Comparison of ENCODE assay signal across 17 mouse cellular contexts in genomic region chr4:134673151-134673550, GRCm38 (mm10). TPM values are rescaled to one million over a fixed set of nuclear protein-coding genes. Genes with fewer than 3 reads are reported as not detected.
DNase-seq lines count a peak whose midpoint lies in the region; ATAC-seq and TF ChIP-seq lines count a peak whose summit lies in the region.
"Had no signal": no experiment of that assay in that cellular context is flagged by ENCODE, and none has a peak within 500 bp of the region (broad histone marks: within the 10 kb centered on the region; RNA-seq: fewer than 3 reads in every experiment).

No protein-coding gene starts in this region.

- no peaks in the 10 kb centered on the region for H3K27me3 ChIP-seq in cerebellum, adult 2 months (ENCODE audit: control insufficient read depth, insufficient read depth, low read length)
- H3K27me3 ChIP-seq: CH12.LX, Patski had no signal

- WGBS in cerebellum, adult 2 months: 70% methylated on average over 8 of the region's 8 CpGs

- TF ChIP-seq POLR2A in cerebellum, adult 2 months (IDR thresholded peaks at IDR 0.05; ENCODE audit: borderline replicate concordance, insufficient read depth, low read length): no peak

- H3K4me1 ChIP-seq in cerebellum, adult 2 months (ENCODE audit: control insufficient read depth, insufficient read depth, low read length): peaks cover 75% of the 10 kb centered on the region

- H3K4me3 ChIP-seq in cerebellum, adult 2 months (replicated peaks; ENCODE audit: insufficient read depth, low read depth, low read length): no peak overlapping the region

- peak; percentile 52 for DNase-seq in cerebellum, adult 11-12 months
- DNase-seq in cerebellum, adult 11 months: no peak
- peak; percentile 22 to 36 for DNase-seq in cerebellum, adult 2 months
- DNase-seq in cerebellum, adult 18-20 months: no peak
- DNase-seq in cerebellum, adult 9-11 months: peak; percentile 57
- DNase-seq: adrenal gland, adult 2 months; adrenal gland, adult 8-10 months; adrenal gland, postnatal 10 days; adrenal gland, postnatal 25 days; adrenal gland, postnatal 36 days; B cell, adult 2 months had no signal

- no peak for ATAC-seq in cerebellum, adult (ENCODE audit: insufficient number of reproducible peaks, low FRiP score, low TSS enrichment)
- ATAC-seq: activated CD4-positive, CD25-positive, alpha-beta regulatory T cell, adult 4 months; CD4-positive, CD25-positive, alpha-beta regulatory T cell, adult 4 months; Patski had no signal

- no peak for TF ChIP-seq CTCF in cerebellum, adult 2 months (IDR thresholded peaks at IDR 0.05; ENCODE audit: borderline replicate concordance, insufficient read depth, low read depth, low read length)

- 0 out of 2 replicates have a peak overlapping the region, but pooled peaks have one; percentile 54 for H3K27ac ChIP-seq in cerebellum, adult 2 months (ENCODE audit: insufficient read depth, low read length)

RNA-seq across cellular contexts. Expression of gene Man1c1, which starts 30.9 kb away (rescaled TPM):
- polyA plus RNA-seq in cerebellum, adult 2 months (2012; rRNA removed): 30.1 and 36.3 TPM in 2 replicates
- polyA plus RNA-seq: G1E had no signal

Comparison
In these comparisons a context has a peak if more than half of its experiments do, and no peak if none do; other contexts are left out.
1. DNase-seq: peak in cerebellum, adult 11-12 months (single experiment), cerebellum, adult 2 months (2 of 2) and cerebellum, adult 9-11 months (single experiment); none in cerebellum, adult 11 months (single experiment) and cerebellum, adult 18-20 months (0 of 2).